Mouse (Mus musculus) layer of hippocampus, adult 2 months (tissue): ENCODE results near the gene Mlkl. TPM values are rescaled to one million over a fixed set of nuclear protein-coding genes. Genes with fewer than 3 reads are reported as not detected.

Experiments used
- DNase-seq, 2 experiments: peaks; one replicate each; pipeline ENCODE4 v3.0.0; 2022; ENCODE audit warnings: low spot score in 2 of 2
- H3K27ac ChIP-seq: fragments of 200-600 bp; 2 replicates; pipeline ENCODE4 v1.8.1; 2022
- H3K4me3 ChIP-seq: fragments of 200-600 bp; 2 replicates; pipeline ENCODE4 v1.8.1; 2022; ENCODE audit warnings: mild to moderate bottlenecking
- CTCF ChIP-seq: fragments of 200-600 bp; conservative IDR thresholded peaks from 2 replicates; pipeline ENCODE4 v1.8.1; 2022; ENCODE audit warnings: antibody characterized with exemption, mild to moderate bottlenecking, moderate library complexity
- long read RNA-seq, 2 experiments: library from polyadenylated mRNA; stranded (forward); transcript quantifications; one replicate each; pipeline ENCODE4 v2.0.0; 2021; ENCODE audit warnings: borderline mapping rate in 2 of 2
- total RNA-seq, 2 experiments: library from RNA; stranded (reverse); gene quantifications; 2 replicates each; pipeline ENCODE4 v1.2.3; 2021

Mlkl gene
- 1 to 10 TPM in 1 of 2 experiments, under 1 TPM in 1; 0.22 to 1.1 TPM for total RNA-seq
- long read RNA-seq, experiment 1 = 0 reads
- long read RNA-seq, experiment 2 = 0 reads

DNA sequence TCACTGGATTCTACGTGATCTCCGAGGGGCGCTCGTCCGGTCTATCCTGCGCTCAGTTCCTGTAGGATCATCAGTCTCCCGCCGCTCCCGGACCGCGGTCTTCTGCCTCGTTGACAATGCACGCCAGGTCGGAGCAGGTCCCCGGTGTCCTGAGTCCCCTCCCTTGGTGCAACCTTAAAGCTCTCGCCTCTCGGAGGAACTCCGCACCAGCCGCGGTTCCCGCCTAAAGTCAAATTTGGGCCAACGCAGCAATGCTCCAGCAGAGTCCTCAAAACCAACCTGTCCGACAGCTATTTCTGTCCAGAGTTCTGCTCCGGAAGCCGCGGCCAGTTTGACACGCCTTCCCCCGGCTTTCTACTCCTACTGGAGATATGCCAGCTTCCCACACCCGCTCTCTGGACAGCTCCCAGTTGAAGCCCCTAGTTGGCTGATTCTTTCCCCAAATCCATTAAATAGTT is at the start of gene Mlkl:
TSS of gene Mlkl (minus strand) at position 288 of the 458 bp plus-strand sequence.
- Histone ChIP-seq H3K4me3 (peak within 1 kb of the TSS; percentile 44), H3K27ac (no peak within 1 kb of the TSS)
- TF ChIP-seq CTCF = no peak
- DNase-seq = no peak

DNA sequence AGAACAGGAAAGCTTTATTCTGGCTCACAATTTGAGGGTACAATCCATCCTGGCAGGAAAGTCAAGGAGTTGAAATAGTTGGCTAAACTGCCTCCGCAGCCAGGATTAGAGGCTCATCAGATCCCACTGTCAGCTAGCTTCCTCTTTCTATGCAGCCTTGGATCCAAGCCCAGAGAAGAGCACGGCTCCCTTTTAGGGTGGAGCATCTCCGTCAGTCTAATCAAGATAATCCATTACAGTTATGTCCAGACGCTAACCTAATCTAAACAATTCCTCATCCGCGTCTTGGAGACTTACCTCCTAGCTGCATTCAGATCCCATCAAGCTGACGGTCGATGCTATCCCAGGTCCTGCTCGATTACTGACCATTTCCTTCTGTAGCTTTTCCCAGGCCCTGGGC is 47.9 kb upstream of the Mlkl start:
- no peak for TF ChIP-seq CTCF
- Histone ChIP-seq H3K27ac (0 out of 2 replicates have a peak overlapping the region, but pooled peaks have one; percentile 39), H3K4me3 (no peak overlapping the region)
- DNase-seq = no peak

- no peak for DNase-seq
- Histone ChIP-seq H3K4me3 (no peak overlapping the region), H3K27ac (no peak overlapping the region)
- no peak for TF ChIP-seq CTCF
Measured at GRCm38 (mm10) chr8:111384628-111385027, 46.7 kb upstream of the Mlkl start.

- Histone ChIP-seq H3K4me3 (no peak overlapping the region), H3K27ac (peak overlapping the region; percentile 86)
- DNase-seq = peak in 1 of 2 experiments; percentile 48
- TF ChIP-seq CTCF = no peak
Measured at GRCm38 (mm10) chr8:111375192-111375591, 37.2 kb upstream of the Mlkl start.

DNA sequence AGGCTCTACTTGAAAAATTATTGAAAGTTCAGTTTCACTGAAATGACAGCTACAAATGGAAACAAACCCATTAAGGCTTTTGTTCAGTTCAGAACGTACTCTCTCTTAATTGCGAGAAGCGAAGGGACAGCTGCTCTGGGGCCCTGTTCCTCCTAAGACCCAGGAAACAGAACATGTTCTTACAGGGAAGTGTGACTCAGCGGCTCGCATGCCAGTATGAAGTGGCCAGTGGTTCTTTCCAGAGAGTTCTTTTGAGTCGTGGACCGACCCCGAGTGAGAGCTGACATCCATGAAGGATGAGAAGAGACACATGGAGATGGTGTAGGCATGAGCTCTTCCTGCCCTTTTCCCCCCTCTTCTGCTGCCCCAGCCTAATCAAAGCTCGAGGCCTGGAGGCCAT is 31.7 kb upstream of the Mlkl start:
- Histone ChIP-seq H3K27ac (0 out of 2 replicates have a peak overlapping the region, but pooled peaks have one; percentile 32), H3K4me3 (no peak overlapping the region)
- no peak for TF ChIP-seq CTCF
- DNase-seq = no peak

- no peak overlapping the region; the same call in 1 of the 2 replicates for H3K4me3 ChIP-seq
- no peak for DNase-seq
- H3K27ac ChIP-seq = peak overlapping the region; percentile 37; the same call in 1 of the 2 replicates
- TF ChIP-seq CTCF = no peak
Measured at GRCm38 (mm10) chr8:111367350-111367749, 29.4 kb upstream of the Mlkl start.

DNA sequence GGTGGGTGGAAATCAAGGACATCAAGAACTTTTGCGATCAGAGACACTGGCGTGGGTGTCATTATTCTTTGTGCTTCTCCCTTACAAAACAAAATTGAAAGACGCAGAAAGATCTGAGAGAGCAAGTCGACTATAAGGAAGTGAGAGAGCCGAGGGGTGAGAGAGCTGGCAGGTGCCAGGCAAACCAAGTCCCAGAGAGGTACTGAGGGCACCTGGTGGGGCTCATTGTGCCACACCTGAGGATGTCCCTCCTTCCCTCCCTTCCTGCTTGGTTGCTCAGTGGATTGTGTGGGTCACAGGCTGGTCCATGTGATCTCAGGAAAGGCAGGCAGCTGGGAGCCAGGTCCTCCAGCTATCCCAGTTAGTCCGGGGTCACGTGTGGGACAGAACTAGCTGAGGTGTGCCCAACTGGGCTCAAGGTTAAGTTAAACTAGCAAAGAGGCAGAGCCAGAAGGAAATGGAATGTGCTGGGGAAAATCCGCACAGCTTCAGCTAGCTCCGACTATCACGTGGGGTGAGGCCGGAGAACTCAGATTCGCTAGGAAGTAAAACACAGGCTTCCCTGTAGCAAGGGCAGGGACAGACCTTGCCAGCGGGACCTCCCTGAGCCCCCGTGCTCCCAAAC is 28.7 kb upstream of the Mlkl start:
- DNase-seq = no peak
- H3K4me3 ChIP-seq = peak overlapping the region; percentile 15; the same call in 1 of the 2 replicates
- no peak for TF ChIP-seq CTCF

DNA sequence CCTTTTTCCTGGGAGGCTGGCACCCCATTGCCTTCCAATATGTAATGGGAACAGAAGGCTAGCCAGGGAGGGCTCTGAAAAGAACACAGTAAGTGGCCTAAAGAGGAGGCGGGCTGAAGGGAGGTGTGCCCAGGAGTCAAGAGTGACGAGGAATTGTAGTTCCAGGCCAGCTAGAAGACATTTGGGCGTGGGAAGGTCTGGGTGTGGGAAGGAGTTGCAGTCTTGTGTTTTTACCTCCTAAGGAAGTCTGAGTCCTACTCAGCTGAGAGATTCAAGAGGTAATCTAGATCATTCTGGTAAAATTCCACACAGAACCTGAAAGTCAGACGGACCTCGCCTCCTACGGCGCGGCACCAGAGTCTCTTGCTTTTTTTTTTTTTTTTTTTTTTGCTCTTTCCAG is 25.5 kb upstream of the Mlkl start:
- no peak for DNase-seq
- no peak overlapping the region for H3K4me3 ChIP-seq
- H3K27ac ChIP-seq = no peak overlapping the region
- TF ChIP-seq CTCF = no peak

More for the DNA sequence above, 28.7 kb upstream of the Mlkl start:
- H3K27ac ChIP-seq = peak overlapping the region; percentile 37; the same call in 1 of the 2 replicates

DNA sequence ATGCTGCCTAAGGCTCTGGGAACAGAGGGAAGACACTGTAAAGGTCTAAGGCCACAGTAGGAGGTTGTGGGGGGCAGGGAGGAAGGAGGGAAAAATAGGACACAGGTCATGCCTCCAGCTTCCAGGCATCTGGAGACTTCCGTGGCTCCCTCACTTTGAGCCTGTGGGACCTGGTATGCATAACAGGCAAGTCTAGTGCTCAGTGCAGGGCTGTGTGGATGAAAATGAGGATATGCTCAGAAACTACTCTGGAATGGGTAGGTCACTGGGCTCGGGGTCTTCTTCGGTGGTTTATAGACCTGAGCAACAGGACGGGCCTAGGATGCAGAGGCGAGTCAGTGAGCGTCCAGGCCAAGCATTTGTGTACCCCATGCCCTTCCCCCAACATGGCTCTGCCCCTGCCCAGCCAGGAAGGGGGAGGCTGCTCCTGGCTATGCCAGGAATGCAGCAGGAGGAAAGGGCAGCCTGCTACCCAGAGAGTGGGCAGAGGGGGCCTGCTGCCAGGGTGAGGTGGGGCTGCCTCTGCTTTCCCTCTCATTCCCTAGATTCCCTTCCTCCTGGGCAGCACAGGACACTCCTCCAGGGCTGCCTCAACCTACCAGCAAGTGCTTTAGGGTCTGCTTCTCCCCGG is 22.7 kb upstream of the Mlkl start:
- DNase-seq = no peak
- peak overlapping the region; percentile 48; the same call in 1 of the 2 replicates for H3K27ac ChIP-seq
- TF ChIP-seq CTCF = no peak
- H3K4me3 ChIP-seq = no peak overlapping the region

DNA sequence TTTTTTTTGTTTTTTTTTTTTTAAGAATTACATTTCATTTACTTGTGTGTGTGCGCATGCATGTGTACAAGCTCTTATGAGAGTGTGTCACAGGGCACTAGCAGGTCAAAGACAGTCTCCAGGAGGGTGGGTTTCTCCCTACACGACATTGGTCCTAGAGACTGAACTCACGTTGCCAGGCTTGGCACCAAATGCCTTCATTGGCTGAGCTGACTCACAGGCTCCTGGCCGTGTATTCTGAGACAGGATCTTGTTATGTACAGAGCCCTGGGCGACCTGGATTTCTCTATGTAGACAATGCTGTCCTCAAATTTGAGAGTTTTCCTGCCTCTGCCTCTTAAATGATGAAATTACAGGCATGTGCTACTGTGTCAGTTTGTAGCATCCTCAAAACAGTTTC is 22.0 kb upstream of the Mlkl start:
- TF ChIP-seq CTCF = no peak
- Histone ChIP-seq H3K27ac (no peak overlapping the region), H3K4me3 (no peak overlapping the region)
- no peak for DNase-seq

- Histone ChIP-seq H3K4me3 (no peak overlapping the region), H3K27ac (no peak overlapping the region)
- TF ChIP-seq CTCF = peak; percentile 53
- no peak for DNase-seq
Measured at GRCm38 (mm10) chr8:111358905-111359304, 20.9 kb upstream of the Mlkl start.

DNA sequence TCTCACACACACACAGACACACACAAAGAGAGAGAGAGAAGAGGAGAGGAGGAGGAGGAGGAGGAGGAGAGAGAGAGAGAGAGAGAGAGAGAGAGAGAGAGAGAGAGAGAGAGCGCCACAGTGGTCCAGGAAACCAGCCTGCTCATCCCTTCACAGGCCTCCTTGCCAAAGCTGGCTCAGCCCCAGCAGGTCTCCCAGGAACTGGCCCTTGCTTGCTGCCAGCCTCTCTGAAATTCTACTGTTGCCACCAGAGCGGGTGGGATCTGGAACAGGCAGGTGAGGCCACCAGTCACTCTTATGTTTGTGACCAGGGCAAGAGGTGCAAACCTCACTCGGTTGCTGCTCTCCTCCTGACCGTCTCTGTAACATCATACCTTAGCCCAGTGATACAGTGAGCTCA is 19.5 kb upstream of the Mlkl start:
- Histone ChIP-seq H3K27ac (peak overlapping the region; percentile 18; the same call in 1 of the 2 replicates), H3K4me3 (no peak overlapping the region)
- no peak for TF ChIP-seq CTCF
- no peak for DNase-seq

DNA sequence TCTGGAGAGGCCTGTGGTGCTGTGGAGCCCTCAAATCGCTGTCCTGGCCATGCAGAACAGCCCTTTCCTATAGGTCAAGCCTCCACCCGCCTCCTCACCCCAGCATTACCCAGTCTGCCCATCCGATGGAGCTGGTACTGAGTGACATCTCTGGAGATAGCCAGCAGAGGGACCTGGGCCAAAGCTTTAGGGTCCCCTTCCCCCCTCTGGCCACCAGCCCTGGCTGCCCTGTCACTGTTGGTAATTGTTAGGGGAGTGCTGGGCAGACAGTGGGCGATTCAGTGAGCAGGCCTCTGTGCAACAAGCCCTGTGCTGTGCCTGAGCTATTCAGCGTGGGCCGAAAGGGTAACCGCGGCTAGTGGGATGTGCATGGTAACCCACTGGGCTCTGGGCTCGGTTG is 15.5 kb upstream of the Mlkl start:
- no peak overlapping the region for H3K4me3 ChIP-seq
- DNase-seq = peak; percentile 38 to 68
- peak overlapping the region; percentile 76 for H3K27ac ChIP-seq
- peak; percentile 56 for TF ChIP-seq CTCF
